Mouse (Mus musculus): ENCODE data around the gene Lin28b. TPM values are rescaled to one million over a fixed set of nuclear protein-coding genes. Genes with fewer than 3 reads are reported as not detected.

The Lin28b gene
- total and polyA plus RNA-seq, 3 experiments: not detected

DNA sequence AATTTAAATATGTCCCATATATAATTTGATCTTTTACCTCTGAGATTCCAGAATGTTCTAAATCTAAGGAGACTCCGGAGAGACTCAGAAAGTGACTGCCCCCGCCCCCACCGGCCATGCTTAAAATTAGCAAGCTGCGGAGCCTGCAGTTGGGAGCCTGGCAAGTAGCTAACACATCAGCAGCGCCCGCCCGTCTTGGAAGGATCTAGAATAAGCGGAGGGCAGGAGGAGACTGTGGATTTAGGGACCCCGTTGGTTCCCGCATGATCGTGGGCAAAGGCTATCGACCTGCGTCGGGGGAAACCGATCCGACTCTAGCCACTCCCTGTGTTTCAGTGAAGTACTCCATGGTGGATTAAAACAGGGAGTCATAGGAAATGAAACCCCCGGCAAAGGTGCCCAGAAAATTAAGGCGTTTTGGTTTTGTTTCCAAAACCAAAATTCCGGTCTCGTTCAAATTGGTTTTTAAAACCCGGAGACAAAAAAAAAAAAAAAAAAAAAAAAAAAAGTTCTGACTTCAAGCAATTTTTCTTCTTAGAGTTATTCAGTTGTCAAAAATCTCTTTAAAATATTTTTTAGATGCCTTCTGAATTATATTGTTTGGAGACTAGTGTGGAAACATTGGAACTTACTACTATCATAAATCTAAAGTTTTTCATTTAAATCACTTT is 12.4 kb downstream of the Lin28b start:
- Histone ChIP-seq H3K27me3 (ENCODE audit: control insufficient read depth in 1 of 2, insufficient read depth in 2 of 2, low read length in 2 of 2) (no peaks in the 10 kb centered on the region), H3K4me1 (ENCODE audit: control insufficient read depth in 1 of 2, insufficient read depth in 2 of 2, low read length in 2 of 2) (no peaks in the 10 kb centered on the region), H3K36me3 (ENCODE audit: control insufficient read depth in 1 of 2, insufficient read depth in 2 of 2, low read length in 2 of 2) (no peaks in the 10 kb centered on the region), H3K9me3 (replicated peaks; ENCODE audit: insufficient read depth, low read length) (no peaks in the 10 kb centered on the region), H3K9ac (ENCODE audit: control insufficient read depth, low read depth, low read length, poor library complexity, severe bottlenecking) (no peak overlapping the region), H3K4me3 (ENCODE audit: control insufficient read depth in 1 of 2, insufficient read depth in 1 of 2, low read depth in 2 of 2, low read length in 2 of 2) (no peak overlapping the region), H3K27ac (ENCODE audit: control insufficient read depth, low read depth, low read length) (no peak overlapping the region), H3K79me2 (ENCODE audit: control insufficient read depth, insufficient read depth, low read length, poor library complexity) (no peaks in the 10 kb centered on the region)
- TF ChIP-seq UBTF (IDR thresholded peaks at IDR 0.05; ENCODE audit: borderline replicate concordance, insufficient read depth, low read depth, low read length): no peak
- no peak for TF ChIP-seq ZKSCAN1 (IDR thresholded peaks at IDR 0.05; ENCODE audit: low read depth, low read length)
- TF ChIP-seq KAT2A (conservative IDR thresholded peaks at IDR 0.05; ENCODE audit: low read depth, low read length): no peak
- no peak for TF ChIP-seq ZNF384 (IDR thresholded peaks at IDR 0.05; ENCODE audit: low read depth, low read length)
- no peak for TF ChIP-seq MYB (IDR thresholded peaks at IDR 0.05; ENCODE audit: low read depth, low read length)
- TF ChIP-seq CHD1 (IDR thresholded peaks at IDR 0.05; ENCODE audit: low read depth, low read length): no peak
- TF ChIP-seq CHD2 (IDR thresholded peaks at IDR 0.05; ENCODE audit: low read length): no peak
- TF ChIP-seq MXI1 (IDR thresholded peaks at IDR 0.05; ENCODE audit: low read depth, low read length): no peak
- TF ChIP-seq GATA1 (IDR thresholded peaks at IDR 0.05; ENCODE audit: low read depth, low read length): no peak
- TF ChIP-seq NRF1 (IDR thresholded peaks at IDR 0.05; ENCODE audit: insufficient read depth, low read depth, low read length, poor library complexity, severe bottlenecking): no peak
- no peak for TF ChIP-seq POLR2A (IDR thresholded peaks at IDR 0.05; ENCODE audit: control insufficient read depth in 1 of 2, insufficient read depth in 1 of 2, low read depth in 1 of 2, low read length in 2 of 2, poor library complexity in 1 of 2)
- no peak for TF ChIP-seq MAX (IDR thresholded peaks at IDR 0.05; ENCODE audit: low read length)
- no peak for TF ChIP-seq USF2 (IDR thresholded peaks at IDR 0.05; ENCODE audit: borderline replicate concordance in 1 of 2, insufficient read depth in 1 of 2, low read depth in 1 of 2, low read length in 2 of 2)
- no peak for TF ChIP-seq ELF1 (IDR thresholded peaks at IDR 0.05; ENCODE audit: low read depth, low read length)
- TF ChIP-seq RAD21 (IDR thresholded peaks at IDR 0.05; ENCODE audit: low read depth, low read length): no peak
- no peak for TF ChIP-seq MAZ (IDR thresholded peaks at IDR 0.05; ENCODE audit: low read depth, low read length)
- no peak for DNase-seq (ENCODE audit: low read depth, low spot score)

DNA sequence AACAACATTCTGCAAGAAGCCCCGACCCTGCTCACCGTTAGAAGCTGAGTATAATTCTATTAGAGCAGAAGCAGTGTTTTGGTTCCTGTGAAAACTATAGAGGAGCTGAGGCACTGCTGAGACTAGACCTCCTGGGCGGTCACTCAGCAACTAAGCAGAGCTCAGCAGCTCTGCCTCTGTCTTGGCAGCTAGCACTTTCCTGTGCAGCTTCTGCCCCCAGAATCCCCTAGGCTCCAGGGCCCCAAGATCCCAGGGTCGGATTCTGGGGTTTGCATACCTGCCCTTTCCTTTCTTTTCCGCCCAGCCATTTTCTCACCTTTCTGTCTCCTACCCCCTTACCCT is 13.1 kb downstream of the Lin28b start:
- H3K27ac ChIP-seq (ENCODE audit: control insufficient read depth, low read depth, low read length): no peak overlapping the region
- DNase-seq (ENCODE audit: low read depth, low spot score): no peak
- TF ChIP-seq MEF2A (IDR thresholded peaks at IDR 0.05; ENCODE audit: extremely low read depth, insufficient replicate concordance, low read depth, low read length, poor library complexity, severe bottlenecking) (no peak), CTCF (IDR thresholded peaks at IDR 0.05 in 2 of 3, conservative IDR thresholded peaks at IDR 0.05 in 1 of 3; ENCODE audit: control insufficient read depth in 1 of 3, insufficient read depth in 1 of 3, low read depth in 2 of 3, low read length in 3 of 3, poor library complexity in 1 of 3, severe bottlenecking in 1 of 3) (no peak), KAT2A (conservative IDR thresholded peaks at IDR 0.05; ENCODE audit: low read depth, low read length) (no peak), ZKSCAN1 (IDR thresholded peaks at IDR 0.05; ENCODE audit: low read depth, low read length) (no peak), CHD2 (IDR thresholded peaks at IDR 0.05; ENCODE audit: low read length) (no peak), TAL1 (IDR thresholded peaks at IDR 0.05; ENCODE audit: low read length) (no peak), ZMIZ1 (IDR thresholded peaks at IDR 0.05; ENCODE audit: low read depth, low read length) (no peak), MYC (IDR thresholded peaks at IDR 0.05; ENCODE audit: low read depth, low read length) (no peak), MXI1 (IDR thresholded peaks at IDR 0.05; ENCODE audit: low read depth, low read length) (no peak), NRF1 (IDR thresholded peaks at IDR 0.05; ENCODE audit: insufficient read depth, low read depth, low read length, poor library complexity, severe bottlenecking) (no peak), EP300 (IDR thresholded peaks at IDR 0.05; ENCODE audit: low read depth in 1 of 2, low read length in 2 of 2) (no peak), RCOR1 (IDR thresholded peaks at IDR 0.05; ENCODE audit: low read depth, low read length) (no peak), POLR2AphosphoS5 (IDR thresholded peaks at IDR 0.05; ENCODE audit: borderline replicate concordance, low read depth, low read length) (no peak), MAFK (IDR thresholded peaks at IDR 0.05; ENCODE audit: borderline replicate concordance, low read depth, low read length) (no peak), ETS1 (IDR thresholded peaks at IDR 0.05; ENCODE audit: low read depth, low read length) (no peak), MAX (IDR thresholded peaks at IDR 0.05; ENCODE audit: low read length) (no peak)
- no peaks in the 10 kb centered on the region for H3K79me2 ChIP-seq (ENCODE audit: control insufficient read depth, insufficient read depth, low read length, poor library complexity)
- H3K36me3 ChIP-seq (ENCODE audit: control insufficient read depth in 1 of 2, insufficient read depth in 2 of 2, low read length in 2 of 2): no peaks in the 10 kb centered on the region
- H3K4me3 ChIP-seq (ENCODE audit: control insufficient read depth in 1 of 2, insufficient read depth in 1 of 2, low read depth in 2 of 2, low read length in 2 of 2): no peak overlapping the region
- H3K4me1 ChIP-seq (ENCODE audit: control insufficient read depth in 1 of 2, insufficient read depth in 2 of 2, low read length in 2 of 2): no peaks in the 10 kb centered on the region
- no peaks in the 10 kb centered on the region for H3K9me3 ChIP-seq (replicated peaks; ENCODE audit: insufficient read depth, low read length)
- no peaks in the 10 kb centered on the region for H3K27me3 ChIP-seq (ENCODE audit: control insufficient read depth in 1 of 2, insufficient read depth in 2 of 2, low read length in 2 of 2)
- no peak overlapping the region for H3K9ac ChIP-seq (ENCODE audit: control insufficient read depth, low read depth, low read length, poor library complexity, severe bottlenecking)
